Mouse (Mus musculus): ENCODE data around the gene Eif6.

Eif6 gene

DNA sequence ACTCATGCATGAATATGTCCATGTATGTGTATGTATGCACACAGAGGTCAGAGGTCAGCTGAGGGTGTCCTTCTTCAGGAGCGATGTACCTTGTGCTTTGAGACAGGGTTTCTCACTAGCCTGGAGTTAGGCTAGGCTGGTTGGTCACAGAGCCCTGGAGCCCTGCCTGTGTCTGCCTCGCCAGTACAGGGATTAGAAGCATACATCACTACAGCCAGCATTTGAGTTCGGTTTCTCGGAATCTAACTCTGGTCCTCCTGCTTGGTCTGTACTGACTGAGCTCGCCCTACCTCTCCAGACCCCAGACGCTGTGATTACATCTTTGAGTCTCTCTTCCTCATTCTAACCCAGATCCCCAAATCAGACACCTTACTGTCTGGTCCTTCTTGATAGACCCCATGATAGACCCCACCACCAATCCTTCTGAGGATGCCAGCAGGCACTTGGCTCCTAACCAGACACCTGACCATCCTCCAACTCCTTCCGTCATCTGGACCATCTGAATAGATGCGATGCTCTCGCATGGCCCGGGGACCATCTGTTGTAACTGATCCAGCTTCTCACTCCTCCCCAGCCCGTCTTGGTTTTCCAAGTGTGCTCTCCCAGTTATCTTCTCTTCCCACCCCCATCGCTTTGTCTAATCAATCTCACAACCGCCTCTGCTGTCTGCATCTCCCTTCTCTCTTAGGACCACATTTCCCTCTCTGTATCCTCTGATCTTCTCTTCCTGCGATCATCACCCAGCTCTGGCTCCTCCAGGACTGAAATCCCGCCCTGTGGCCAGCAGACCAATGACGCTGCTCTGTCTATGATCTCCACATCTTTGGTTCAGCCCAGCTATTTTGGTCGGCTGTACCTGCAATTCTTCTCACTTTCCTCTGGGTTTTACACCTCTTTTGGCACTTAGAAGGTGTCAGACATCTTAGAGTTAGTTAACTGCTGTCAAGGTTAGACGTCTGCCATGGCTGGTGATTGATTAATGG lies 38.5 kb downstream of the Eif6 start:
- no peak for DNase-seq (ENCODE audit: low spot score in 2 of 2)

DNA sequence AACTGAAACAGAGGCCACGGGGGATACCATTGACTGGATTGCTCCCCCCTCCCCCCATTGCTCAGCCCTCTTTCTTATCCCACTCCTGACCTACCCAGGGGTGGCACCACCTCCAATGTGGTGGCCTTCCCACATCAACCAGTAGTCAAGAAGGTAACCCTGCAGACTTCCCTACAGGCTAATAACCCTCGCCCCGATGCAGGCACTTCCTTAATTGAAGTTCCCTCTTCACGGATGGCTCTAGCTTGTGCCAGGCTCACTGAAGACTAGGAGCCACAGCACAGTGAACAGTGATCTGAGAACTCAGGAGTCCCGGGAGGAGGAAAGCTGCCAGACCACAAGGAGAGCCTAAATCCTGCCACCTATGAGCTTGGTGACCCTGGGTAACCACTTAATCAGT lies 39.8 kb downstream of the Eif6 start:
- DNase-seq (ENCODE audit: low spot score in 2 of 2): no peak

DNA sequence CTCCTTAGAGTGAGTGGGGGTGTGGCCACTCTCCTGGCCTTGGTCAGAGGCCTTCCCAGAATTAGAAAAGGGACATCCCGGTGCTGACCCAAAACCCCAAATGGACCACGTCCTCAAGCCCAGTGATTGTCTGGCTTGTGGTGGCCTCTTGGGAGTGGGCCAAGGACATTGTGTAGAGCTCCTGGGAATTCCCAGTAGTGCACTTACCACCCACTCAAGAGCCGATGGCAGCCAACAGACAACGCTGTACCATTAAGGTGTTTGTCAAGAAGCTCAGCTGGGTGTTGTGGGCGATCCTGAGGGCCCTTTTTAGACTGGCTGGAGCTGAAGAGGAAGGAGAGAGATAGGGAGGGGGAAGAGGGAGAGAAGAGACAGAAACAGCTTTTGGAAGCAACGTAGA lies 42.2 kb downstream of the Eif6 start:
- no peak for DNase-seq (ENCODE audit: low spot score in 2 of 2)

DNA sequence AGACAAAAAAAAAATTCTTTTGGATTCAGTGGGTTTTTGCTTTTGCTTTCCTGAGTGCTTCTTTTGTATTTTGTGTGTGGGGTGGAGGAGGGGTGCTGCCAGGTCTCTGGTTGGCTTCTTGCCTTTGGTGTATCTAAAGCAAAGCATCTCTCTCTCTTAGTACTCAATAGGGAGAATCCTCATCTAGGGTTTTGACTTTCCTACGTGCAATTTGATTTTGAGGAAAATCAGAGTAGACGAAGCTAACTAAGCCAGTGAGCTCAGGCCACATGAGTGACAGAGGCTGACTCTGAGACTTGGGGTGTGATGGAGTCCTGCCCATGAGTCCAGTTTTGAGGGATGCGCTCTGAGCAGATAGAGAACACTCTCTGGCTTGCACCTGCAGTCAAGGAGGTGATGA lies 47.2 kb downstream of the Eif6 start:
- DNase-seq (ENCODE audit: low spot score in 2 of 2): no peak

DNA sequence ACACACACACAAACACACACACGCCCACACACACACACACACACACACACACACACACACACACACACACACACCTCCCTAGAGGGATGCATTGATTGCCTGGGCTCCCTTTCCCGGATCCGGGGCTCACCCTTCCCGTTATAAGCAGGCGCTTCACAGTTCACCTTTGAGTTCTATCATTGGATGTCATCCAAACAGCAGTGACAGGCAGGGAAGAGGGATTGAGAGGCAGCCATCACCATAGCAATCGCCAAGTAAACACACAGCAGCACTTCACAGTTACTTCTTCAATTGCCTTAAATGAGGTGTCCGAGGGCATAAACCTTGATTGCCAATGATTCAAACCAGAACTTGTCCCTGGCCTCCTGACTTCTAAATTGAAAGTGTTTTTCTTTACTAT lies 47.7 kb downstream of the Eif6 start:
- no peak for DNase-seq (ENCODE audit: low spot score in 2 of 2)

DNA sequence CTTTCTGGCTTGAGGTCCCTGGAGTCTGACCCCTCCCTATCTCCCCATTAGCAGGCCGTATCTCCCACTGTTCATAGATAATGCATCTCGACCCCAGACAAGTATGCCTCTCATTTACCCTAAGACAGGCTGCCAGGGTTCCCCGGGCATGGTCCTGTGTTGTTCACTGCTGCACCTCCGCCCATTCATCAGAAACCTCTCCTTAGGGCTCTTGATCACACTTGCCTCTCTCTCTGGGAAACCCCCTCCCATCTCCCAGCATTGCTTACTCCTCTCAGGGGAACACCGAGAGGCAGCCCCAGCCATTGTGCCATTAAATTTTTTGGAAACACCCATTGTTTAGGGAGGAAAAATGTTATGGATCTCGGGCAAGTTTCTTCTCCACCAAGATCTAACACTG lies 48.7 kb downstream of the Eif6 start:
- DNase-seq (ENCODE audit: low spot score in 2 of 2): no peak

DNA sequence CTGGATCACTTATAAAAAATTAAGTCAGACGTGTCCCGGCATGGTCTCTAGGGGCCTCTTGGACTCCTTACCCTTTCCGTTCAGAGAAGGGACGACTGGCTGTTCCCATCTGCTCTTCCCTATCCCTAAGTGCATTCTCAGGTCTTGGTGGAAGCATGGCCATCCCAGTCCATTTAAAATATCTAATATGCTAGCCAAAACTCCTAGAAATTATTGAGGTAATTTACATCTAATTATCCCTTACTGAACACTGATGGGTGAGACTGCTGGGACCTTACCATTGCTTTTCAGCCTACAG lies 49.1 kb downstream of the Eif6 start:
- DNase-seq (ENCODE audit: low spot score in 2 of 2): no peak

DNA sequence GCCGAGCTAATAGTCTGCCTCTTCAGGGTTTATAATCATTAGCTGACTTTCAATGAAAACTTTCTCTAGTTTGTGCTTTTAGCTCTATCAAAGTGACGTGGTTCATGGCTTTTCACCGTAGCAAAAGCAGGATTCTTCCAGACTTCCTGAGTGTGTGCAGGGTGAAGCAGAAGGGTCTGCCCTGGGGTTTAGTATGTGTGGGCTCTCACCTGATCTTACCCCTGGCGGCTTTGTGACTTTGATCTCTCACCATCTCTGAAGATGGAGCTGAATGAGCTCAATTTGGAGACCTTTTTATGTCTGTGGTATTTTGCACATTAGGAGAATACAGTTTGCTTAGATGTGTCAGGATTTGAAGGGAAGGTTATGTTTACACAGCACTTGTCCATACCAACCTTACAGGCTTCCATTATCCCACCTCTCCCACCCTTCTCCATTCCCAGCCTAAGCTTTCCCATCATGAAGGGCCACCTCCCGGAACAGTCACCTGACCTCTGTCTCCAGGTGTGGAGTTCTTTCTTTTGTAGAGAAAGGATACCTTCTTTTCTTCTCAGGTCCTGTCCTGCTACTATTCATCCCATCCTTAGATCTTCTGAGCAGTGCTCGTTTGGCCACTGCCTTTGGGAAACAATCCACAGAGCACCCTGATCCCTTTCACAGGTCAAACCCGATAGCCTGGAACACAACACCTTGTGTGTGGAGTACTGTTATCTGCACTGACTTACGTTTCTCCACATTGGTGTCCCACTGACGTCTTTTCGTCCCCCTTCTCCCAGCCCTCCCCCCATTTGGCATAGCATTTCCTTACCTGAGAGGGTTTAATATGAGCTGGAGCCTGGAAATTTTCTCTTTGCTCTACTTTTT lies 49.7 kb downstream of the Eif6 start:
- DNase-seq (ENCODE audit: low spot score in 2 of 2): no peak

DNA sequence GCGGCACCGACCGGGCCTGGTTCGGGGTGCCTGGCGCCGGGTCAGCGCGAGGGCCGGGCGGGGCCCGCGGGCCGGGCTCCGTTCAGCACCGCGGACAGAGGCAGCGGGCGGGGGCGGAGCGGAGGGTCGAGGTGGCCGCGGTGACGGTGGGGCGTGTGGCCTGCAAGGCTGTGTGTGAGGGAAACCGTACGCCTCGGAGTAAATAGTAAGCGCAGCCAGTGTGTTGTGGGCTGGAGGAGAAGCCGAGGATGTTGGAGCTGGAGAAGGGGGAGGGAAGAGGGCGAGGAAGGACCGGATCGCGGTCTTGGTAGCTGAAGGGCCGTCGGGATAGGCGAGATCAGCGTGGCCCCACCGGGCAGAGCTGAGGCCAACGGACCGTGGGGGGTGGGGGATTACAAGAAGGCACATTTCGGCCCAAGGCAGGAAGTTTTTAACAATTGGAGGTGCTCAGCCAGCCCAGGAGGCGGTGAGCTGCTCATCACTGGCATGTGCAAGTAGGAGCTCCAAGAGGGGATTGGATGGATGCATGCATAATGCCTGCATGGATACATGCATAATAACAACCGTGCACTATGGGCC lies 51.0 kb downstream of the Eif6 start:
- DNase-seq (ENCODE audit: low spot score in 2 of 2): peak; percentile 51 to 75

DNA sequence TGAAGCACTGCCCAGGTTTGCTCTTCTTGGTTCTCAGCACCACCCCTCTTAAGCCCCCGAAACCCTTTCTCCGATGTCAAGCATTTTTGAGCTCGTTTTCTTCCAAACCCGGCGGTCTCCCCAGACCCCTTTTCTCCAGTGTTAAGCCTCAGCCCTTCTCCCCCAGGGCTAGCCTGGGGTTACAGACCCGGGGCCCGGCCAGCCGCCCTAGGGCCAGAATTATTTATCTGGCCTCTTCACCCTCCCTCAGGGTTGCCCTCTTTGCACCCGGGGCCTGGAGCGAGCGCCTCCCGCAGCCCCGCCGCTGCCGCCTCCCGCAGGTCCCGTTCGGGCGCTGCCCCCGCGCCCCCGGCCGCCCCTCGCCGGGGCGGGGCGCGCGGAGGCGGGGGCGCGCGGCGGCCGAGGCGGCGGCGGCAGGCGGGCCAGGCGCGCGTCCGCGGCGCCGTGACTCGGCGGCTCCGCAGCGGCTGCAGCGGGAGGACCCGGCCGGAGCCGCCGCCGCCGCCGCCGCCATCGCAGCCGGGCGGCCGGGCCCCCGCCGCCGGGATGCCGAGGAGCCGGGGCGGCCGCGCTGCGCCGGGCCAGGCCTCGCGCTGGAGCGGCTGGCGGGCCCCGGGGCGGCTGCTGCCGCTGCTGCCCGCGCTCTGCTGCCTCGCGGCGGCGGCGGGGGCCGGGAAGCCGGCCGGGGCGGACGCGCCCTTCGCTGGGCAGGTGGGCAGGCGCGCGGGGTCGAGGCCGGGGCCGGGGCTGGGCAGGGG lies 51.6 kb downstream of the Eif6 start, which contains the start of gene Mmp24:
Mmp24 (plus strand) TSS at position 416 of the 758 bp plus-strand sequence.
- DNase-seq (ENCODE audit: low spot score in 2 of 2): no peak

DNA sequence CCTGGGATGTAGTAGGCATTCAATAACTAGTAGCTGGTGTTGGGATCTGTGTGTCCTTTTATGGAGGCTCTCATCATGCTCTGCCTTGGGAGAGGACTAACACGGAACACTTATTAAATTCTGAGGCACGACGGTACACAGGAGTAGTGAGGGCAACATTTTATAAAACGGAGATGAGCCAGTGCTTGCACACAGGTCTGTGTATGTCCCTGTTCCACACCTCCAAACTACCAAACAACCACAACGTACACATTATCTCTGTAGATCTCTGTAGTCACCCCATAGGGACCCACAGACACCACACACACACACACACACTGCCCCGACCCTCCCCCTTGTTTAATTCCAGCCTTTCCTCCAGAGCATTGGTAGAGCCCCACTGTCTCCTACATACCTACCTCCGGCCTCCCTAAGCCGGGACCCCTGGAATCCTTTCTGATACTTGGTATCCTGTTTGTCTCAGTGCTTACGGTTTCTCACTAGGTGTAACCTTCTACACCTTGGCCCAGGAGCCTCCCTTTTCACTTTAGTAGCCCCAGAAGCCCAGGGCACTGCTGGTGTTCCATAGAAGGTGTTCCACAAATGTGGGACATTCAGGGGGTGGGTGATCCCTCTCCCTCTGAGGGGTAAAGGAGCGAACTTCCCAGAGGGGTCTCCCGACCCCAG lies 52.3 kb downstream of the Eif6 start:
- DNase-seq (ENCODE audit: low spot score in 2 of 2): no peak

DNA sequence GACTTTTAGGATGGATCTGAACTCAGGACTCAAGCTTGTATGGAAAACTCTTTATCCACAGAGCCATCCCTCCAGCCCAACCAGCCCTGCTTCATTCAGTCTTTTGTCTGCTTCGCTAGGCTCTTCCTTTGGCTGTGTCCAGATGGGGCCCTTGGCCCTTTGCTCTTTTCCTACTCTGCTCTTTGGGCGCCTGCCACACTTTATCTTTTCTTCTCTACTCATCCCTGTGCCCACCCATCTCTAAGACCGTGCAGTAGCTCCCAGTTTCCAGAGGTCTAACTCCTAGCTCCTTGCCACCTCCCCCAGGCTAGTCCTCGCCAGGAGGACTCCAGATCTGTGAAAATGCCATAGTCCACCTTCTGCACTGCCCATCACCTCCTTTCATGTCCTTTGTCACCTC lies 53.1 kb downstream of the Eif6 start:
- no peak for DNase-seq (ENCODE audit: low spot score in 2 of 2)

Data from urinary bladder, postnatal 4 days (tissue).